Mouse (Mus musculus) fibroblast of lung, adult 2 months (primary cell): ENCODE data around the gene Gad1.
"Not testable (repeated sequence)": the region's sequence is repeated elsewhere in the genome, so short reads cannot be mapped to it uniquely, and the experiment has no call there.

ENCODE experiments used
- DNase-seq: peaks from one replicate; pipeline ENCODE4 v3.0.0-alpha.2; 2011; ENCODE audit warnings: low read depth

The Gad1 gene

DNA sequence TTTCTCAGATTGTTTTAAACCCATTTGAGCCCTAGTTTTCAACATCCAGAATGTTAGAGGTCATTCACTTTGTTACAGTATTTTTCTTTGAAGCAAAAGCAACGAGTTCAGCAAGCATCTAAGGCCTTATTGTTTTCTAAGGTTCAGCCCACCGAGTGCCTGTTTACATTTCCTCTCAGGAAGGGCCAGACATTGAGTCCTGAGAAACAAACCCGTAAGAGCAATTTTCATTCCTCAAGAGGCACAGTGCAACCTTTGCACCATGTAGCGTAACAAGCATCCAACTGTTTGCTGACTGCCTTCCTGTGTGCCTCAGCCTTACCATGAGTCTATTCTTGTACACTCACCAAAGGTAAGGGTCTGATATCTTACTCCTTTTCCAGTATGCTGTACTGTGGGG is at the start of gene Gad1:
Gene Gad1 (plus strand): TSS at position 301 of the 400 bp plus-strand sequence.
- no peak for DNase-seq

DNA sequence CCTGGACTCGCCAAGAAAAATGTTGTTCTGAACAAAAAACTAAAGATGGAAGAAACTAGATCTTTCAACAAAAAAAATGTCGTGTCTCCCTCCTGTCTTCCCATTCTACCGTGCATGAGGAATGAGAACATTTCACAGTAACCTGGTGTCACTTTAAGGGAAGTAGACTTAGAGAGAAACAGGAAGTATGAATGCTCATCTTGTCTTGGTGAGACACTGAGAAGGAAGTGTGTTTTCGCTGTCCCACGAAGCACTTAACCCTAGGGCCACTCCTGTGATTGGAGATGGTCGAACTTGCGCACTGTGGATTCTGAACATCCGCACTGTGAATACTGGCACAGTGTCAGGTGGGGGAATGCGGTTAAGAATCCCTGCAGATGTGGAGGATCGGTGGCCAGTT is 49.4 kb upstream of the Gad1 start:
- no peak for DNase-seq

DNA sequence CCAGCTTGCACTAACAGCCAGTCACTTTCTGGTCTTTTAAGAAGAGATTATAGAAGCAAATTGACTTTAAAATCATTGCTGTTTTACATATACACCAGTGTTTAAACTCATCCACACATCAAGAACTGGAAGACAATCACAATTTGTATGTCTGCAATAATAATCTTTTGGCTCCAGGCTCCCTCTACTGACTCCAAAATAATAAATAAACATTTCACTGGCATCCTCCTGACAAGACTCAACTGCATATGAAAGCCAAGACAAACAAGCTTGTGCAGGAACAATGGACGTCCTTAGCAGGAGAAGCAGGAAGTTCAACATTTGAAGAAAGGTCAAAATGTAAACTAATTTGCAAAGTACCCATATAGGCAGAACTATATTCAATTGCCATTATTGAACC is 47.6 kb upstream of the Gad1 start:
- no peak for DNase-seq

DNA sequence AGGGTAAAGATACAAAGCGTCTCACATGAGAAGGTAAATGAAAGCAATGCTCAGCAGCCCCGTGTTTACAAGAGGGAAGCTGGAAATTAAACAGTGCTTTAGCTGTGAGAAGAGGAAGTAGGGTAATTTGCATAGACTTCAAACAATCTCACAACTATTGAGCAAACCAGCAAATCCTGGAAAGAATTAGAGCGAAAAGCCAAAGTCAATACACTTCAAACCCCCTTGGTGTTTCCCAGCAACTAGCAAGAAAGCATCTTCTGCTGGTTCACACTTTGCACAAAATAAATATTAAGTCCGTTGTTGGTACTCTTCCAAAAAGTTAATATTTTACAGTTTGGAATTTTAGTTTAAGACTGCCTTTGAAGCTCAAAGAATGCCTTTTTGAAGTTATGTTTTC is 47.0 kb upstream of the Gad1 start:
- DNase-seq = no peak

DNA sequence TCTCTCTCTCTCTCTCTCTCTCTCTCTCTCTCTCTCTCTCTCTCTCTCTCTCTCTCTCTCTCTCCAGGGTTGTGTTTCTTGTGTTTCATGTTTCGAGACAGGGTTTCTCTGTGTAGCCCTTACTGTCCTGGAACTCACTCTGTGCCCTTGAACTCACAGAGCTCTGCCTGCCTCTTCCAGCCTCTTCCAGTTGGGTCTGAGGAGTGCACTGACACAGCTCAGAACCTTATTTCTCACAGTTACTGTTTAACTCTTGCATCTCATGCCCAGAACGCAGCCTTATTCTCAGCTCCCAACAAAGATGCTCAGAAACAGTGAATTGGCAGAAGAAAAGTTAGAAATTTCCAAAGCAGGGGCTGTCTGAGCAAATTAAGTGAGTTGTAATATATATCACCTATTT is 46.5 kb upstream of the Gad1 start:
- no peak for DNase-seq

GRCm38 (mm10) chr2:70508496-70508895 is 44.4 kb upstream of the Gad1 start, which contains the start of gene Erich2:
Erich2 (plus strand) TSS chr2:70508819.
- DNase-seq = no peak

DNA sequence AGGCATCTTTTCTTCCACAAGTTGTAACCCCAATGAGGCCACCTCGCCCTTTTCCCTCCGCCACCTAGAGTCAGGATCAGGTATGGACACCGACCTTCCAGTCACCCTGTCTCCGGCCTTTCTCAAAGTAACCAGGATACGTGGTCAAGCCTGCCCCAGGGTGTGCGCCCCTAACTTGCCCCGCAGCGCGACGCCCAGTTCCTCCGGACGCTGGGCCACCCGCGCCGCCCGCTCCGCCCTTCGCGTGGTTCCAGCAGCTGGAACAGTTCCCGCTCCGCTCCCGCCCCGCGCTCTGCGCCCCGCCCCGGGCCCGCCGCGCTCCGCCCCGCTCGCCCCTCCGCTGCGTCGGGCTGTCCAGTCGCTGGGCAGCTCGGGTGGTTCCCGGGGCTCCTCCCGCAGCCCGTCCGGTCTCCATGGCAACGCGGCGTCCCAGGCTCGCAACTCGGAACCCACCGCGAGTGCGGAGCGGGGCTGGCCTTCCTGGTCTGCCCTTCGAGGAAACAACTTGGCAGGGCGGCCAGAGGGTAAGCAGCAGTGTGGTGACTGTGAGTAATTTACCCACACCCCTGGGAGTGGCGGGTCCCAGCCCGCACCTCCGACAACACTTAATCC is 43.7 kb upstream of the Gad1 start:
- DNase-seq = no peak

- DNase-seq = not testable (repeated sequence)
Observed at GRCm38 (mm10) chr2:70538283-70538682, 14.6 kb upstream of the Gad1 start.

- DNase-seq = no peak
Observed at GRCm38 (mm10) chr2:70550671-70551070, 2.2 kb upstream of the Gad1 start.

DNA sequence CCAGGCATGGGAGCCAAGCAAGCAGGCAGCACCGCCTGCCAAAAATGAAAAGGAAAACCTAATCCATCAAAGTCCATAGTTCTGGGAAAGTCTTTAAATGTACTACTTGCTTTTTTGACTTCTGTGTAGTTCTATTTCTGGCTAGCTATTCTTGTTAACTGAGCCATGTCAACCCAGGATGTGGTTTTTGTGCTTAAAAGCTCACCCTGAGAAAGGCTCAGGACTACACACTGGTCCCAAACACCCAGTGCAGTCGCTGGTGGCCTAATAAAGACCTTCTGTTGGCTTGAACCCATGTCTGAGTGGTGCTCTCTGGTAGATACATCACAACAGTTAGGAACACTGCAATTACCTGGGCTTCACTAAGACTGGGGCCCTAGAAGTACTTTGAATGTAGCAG is 1.4 kb upstream of the Gad1 start:
- DNase-seq = no peak

DNA sequence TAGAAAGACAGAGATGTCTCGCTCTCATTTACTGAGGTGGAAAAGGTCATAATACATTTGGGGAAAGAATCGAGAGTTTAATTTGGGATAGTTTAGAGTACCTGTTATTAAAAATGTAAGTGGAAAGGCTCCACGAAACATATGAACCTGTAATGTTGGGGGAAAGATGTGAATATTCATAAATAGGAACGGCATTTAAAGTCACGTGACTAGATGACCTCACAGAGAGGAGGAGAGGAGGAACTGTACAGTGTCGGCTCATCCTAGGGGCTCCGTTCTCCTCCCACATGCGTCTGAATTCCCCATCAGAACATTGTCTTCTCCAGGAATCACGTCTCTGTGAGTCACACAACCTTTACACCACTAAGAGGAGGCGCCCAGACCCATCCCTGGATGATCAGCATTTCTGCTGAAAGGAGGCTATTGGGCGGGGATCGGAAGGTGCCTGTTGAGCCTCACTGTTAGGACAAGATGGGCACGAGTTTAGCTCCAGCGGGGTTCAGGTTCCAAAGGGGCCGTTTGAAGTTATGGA is 739 bp upstream of the Gad1 start:
- no peak for DNase-seq

GRCm38 (mm10) chr2:70553826-70554225 is 954 bp downstream of the Gad1 start:
- DNase-seq = no peak

- DNase-seq = peak; percentile 53
Observed at GRCm38 (mm10) chr2:70558112-70558842, 5.4 kb downstream of the Gad1 start.

- DNase-seq = no peak
Observed at GRCm38 (mm10) chr2:70558843-70559451, 6.1 kb downstream of the Gad1 start.

- DNase-seq = no peak
Observed at GRCm38 (mm10) chr2:70559520-70559919, 6.6 kb downstream of the Gad1 start.

DNA sequence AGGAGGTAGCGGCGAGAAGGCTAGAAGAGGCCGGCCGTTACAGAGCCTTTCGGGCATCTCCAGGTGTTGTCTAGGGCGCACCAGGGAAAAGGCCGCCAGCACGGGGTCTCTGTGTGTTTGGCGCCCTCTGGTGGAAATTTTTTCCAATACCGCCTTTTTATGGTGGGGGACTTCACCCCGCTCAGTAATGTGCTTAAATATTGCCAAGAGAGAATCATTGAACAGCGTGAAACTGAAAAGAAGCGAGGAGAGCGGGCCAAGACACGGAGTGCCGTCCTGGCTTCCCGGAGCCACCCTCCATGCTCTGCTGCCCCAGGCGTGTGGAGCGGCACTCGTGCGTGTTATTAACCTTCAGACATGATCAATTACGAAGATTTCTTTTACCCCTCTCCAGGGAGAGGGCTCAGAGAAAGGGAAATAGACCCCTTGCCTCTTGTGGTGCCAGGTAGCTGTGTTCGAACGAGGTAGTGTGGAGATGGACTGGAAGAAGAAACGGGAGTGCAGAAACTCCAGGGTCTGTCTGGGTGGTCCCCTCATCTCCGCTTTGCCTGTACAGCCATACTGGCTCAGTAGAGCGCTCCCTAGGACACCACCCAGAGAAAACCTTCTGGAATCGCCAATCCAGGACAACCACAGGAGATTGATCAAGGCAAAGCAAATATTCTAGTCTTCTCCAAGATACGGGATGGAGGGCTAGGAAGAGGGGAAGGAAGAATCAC is 8.4 kb downstream of the Gad1 start:
- no peak for DNase-seq

DNA sequence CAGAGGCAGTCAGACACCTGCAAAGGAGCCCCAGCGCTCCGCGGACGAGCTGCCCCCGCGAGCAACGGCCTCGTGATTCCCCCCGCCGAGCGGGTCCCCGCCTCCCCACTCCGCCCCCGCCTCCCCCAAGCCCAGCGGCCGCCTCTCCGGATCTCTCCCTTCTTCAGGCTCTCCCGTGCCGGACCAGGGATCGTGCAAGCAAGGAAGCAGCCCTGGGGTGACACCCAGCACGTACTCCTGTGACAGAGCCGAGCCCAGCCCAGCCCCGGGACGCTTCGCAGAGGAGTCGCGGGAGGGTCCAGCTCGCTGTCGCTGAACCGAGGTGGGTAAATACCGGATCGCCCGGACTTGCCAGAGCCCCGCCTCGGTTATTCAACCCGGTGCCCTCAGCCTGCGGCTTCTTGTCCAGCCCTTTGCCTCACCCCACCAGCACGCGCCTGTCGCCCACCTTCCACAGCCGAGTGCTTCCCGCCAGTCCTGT is 9.2 kb downstream of the Gad1 start:
- DNase-seq = no peak

- DNase-seq = no peak
Observed at GRCm38 (mm10) chr2:70562611-70562980, 9.7 kb downstream of the Gad1 start.

GRCm38 (mm10) chr2:70562981-70563671 is 10.3 kb downstream of the Gad1 start:
- DNase-seq = no peak

DNA sequence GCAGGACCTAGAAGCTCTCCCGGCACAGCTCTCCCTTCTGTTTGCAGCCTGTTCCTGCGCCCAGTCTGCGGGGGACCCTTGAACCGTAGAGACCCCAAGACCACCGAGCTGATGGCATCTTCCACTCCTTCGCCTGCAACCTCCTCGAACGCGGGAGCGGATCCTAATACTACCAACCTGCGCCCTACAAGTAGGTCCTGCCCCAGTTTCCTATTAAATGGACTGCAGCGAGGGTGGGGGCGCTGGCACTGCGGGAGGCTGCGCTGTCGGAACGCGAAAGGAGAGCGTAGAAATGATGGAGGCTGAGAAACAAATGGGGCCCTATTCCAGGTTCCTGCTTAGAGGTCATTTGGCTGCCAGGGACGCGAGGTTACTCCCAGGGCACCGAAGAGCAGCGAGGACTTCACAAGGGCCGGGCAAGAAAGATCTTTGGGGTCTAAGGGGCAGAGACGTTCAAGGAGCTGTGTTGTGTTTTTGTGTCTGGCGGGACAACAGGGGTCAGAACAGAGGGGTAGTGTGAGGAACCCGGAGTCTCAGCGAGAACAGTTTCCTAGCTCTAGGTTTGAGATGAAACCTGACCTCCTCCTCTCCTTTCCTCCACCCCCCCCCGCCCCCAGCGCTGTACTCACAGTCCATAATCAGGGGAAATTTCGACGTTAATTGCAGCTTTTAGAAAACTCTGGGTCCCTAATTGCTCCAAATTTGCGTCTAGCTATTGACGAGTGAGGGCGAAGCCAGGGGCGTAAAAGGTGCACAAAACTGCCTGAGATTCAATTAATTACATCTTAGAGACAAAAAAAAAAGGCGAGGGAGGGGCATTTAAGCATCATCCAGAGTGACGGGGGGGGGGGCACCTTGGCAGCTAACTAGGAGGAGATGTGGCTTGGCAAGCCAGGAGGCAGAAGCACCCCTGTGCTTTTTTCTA is 11.1 kb downstream of the Gad1 start:
- no peak for DNase-seq
